Mouse (Mus musculus) E14TG2a.4 (cell line): ENCODE measurements at regions not wholly inside any gene's neighbourhood (a gene's known extent, or its start where the extent isn't known, plus 50 kb on each side); places are given as distances from the start of the nearest gene placed in this dataset.

Experiments
- CTCF ChIP-seq: conservative IDR thresholded peaks from 2 replicates; pipeline ENCODE4 v1.5.1; 2014; ENCODE audit warnings: low read length
- POU5F1 ChIP-seq: IDR thresholded peaks from 2 replicates; pipeline ENCODE4 v1.6.1; 2014; ENCODE audit warnings: low read length, borderline replicate concordance

- TF ChIP-seq CTCF (no peak), POU5F1 (no peak)
Measured at GRCm38 (mm10) chr15:59882444-59882843, 134.0 kb downstream of the 4933412E24Rik start.
